Mouse (Mus musculus) ES-E14 (cell line): ENCODE measurements at regions not wholly inside any gene's neighbourhood (a gene's known extent, or its start where the extent isn't known, plus 50 kb on each side); places are given as distances from the start of the nearest gene placed in this dataset.

Experiments used
- DNase-seq: peaks from one replicate; pipeline ENCODE4 v3.0.0-alpha.2; 2013; ENCODE audit warnings: low read depth, low spot score
- H3K27ac ChIP-seq: 2 replicates; pipeline ENCODE4 v1.5.1; 2012; ENCODE audit warnings: low read depth, mild to moderate bottlenecking, low read length, moderate library complexity, mixed read lengths; ENCODE audit not compliant: poor library complexity, insufficient read depth, severe bottlenecking
- H3K36me3 ChIP-seq: 2 replicates; pipeline ENCODE4 v1.6.1; 2012; ENCODE audit warnings: mild to moderate bottlenecking, low read length, moderate library complexity, mixed read lengths; ENCODE audit not compliant: control insufficient read depth, poor library complexity, insufficient read depth, severe bottlenecking
- H3K4me1 ChIP-seq, 2 experiments: fragments of 150-350 bp in 1 of 2; sonication (generic) in 1 of 2; 2 replicates each; pipeline ENCODE4 v1.6.1; 2012; ENCODE audit warnings: low read length in 2 of 2, mild to moderate bottlenecking in 1 of 2, mixed read lengths in 1 of 2; ENCODE audit not compliant: control insufficient read depth in 2 of 2, insufficient read depth in 2 of 2, poor library complexity in 1 of 2
- H3K4me3 ChIP-seq, 2 experiments: fragments of 150-350 bp in 1 of 2; sonication (generic) in 1 of 2; 2 replicates each; pipeline ENCODE4 v1.5.1; 2012; ENCODE audit warnings: low read length in 2 of 2, low read depth in 1 of 2, mild to moderate bottlenecking in 1 of 2, mixed read lengths in 1 of 2; ENCODE audit not compliant: insufficient read depth in 1 of 2, poor library complexity in 1 of 2, severe bottlenecking in 1 of 2
- H3K9ac ChIP-seq: 2 replicates; pipeline ENCODE4 v1.6.1; 2012; ENCODE audit warnings: low read depth, mild to moderate bottlenecking, low read length, mixed read lengths; ENCODE audit not compliant: poor library complexity, insufficient read depth, severe bottlenecking
- H3K9me3 ChIP-seq: fragments of 150-350 bp; sonication (generic); 2 replicates; pipeline ENCODE4 v1.6.1; 2012; ENCODE audit warnings: low read depth, mild to moderate bottlenecking, low read length; ENCODE audit not compliant: control insufficient read depth, insufficient read depth
- CHD2 ChIP-seq: IDR thresholded peaks from 2 replicates; pipeline ENCODE4 v1.6.1; 2014; ENCODE audit warnings: mild to moderate bottlenecking, low read depth, low read length, inconsistent platforms
- HCFC1 ChIP-seq: IDR thresholded peaks from 2 replicates; pipeline ENCODE4 v1.6.1; 2012; ENCODE audit warnings: low read length, inconsistent platforms, borderline replicate concordance; ENCODE audit not compliant: insufficient read depth
- MAFK ChIP-seq: IDR thresholded peaks from 2 replicates; pipeline ENCODE4 v1.6.1; 2014; ENCODE audit warnings: mild to moderate bottlenecking, low read depth, low read length, inconsistent platforms; ENCODE audit not compliant: insufficient read depth
- ZC3H11A ChIP-seq: IDR thresholded peaks from 2 replicates; pipeline ENCODE4 v1.6.1; 2012; ENCODE audit warnings: low read depth, mild to moderate bottlenecking, inconsistent platforms, low read length, borderline replicate concordance
- ZNF384 ChIP-seq: IDR thresholded peaks from 2 replicates; pipeline ENCODE4 v1.6.1; 2012; ENCODE audit warnings: low read depth, low read length, inconsistent platforms
- in situ Hi-C, 2 experiments: fragments of 600-800 bp; cut with MboI; formaldehyde crosslinking; loops; one replicate each; pipeline ENCODE4 v1.15.1; 2025; ENCODE audit warnings: low sequenced_read_pairs in 2 of 2, inconsistent platforms in 1 of 2; ENCODE audit not compliant: unreplicated experiment in 2 of 2

DNA sequence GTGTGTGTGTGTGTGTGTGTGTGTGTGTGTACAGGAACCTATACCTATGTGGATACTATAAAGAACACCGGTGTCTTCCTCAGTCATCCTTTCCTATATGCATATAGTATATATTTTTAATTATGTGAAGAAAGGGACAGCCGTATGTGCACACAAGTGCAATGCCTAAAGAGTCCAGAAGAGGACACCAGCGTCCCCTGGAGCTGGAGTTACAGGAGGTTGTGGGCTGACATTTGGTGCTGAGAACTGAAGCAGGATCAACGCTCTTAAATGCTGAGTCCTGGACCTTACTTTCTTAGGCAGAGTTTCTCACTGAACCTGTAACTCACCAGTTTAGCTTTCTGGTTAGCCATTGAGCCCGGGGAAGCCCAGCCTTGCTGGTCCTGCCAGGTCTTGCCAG lies 114.9 kb upstream of the Dapk1 start:
- Histone ChIP-seq H3K4me1 (peaks cover 0 to 5% of the 10 kb centered on the region in 2 experiments; a peak in 1 of 4 replicates), H3K9me3 (no peaks in the 10 kb centered on the region), H3K36me3 (no peaks in the 10 kb centered on the region), H3K27ac (no peak overlapping the region), H3K4me3 (no peak overlapping the region), H3K9ac (no peak overlapping the region)
- TF ChIP-seq HCFC1 (no peak), ZNF384 (no peak), MAFK (no peak), ZC3H11A (no peak), CHD2 (no peak)
- DNase-seq, result no peak
- in situ Hi-C loops, result no loop called here

DNA sequence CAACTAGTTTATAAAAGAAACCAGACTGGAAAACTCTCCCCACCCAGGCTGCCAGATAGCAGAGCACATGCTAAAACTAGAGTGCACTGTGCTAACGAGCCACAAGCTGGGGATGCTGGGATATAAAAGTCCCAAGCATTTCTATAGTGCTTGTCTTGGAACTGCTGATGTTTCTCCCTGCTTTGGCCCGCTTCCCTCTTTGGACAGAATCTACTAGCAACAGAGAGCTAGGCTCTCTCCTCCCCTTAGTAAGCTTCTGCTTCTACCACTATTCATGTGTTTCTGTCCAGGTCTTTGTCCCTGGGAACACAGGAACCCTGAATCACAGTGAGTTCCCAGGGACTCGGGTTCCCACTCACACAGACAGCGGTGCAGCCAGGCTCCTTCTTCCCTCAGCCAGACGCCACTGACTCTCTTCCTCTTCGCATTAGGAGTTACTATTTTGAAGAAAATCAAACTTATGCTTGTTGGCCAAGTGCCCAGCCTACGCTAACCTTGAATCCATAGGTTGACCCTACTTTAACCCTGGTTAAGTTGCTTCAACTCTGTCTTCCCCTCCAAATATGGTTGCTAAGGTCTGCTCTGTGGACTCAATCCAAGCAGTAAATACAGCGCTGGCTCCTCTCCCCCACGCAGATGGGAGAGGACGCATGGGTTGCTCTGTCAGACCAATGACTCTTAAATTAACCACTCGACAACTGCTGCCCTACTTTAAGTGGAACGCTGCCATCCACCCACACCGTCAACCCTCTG lies 113.4 kb upstream of the Dapk1 start:
- Histone ChIP-seq H3K9me3 (no peaks in the 10 kb centered on the region), H3K4me3 (no peak overlapping the region), H3K9ac (no peak overlapping the region), H3K27ac (no peak overlapping the region), H3K4me1 (peaks cover 0 to 5% of the 10 kb centered on the region in 2 experiments; a peak in 1 of 4 replicates), H3K36me3 (no peaks in the 10 kb centered on the region)
- DNase-seq, result no peak
- in situ Hi-C loops, result no loop called here
- no peak for TF ChIP-seq CHD2

DNA sequence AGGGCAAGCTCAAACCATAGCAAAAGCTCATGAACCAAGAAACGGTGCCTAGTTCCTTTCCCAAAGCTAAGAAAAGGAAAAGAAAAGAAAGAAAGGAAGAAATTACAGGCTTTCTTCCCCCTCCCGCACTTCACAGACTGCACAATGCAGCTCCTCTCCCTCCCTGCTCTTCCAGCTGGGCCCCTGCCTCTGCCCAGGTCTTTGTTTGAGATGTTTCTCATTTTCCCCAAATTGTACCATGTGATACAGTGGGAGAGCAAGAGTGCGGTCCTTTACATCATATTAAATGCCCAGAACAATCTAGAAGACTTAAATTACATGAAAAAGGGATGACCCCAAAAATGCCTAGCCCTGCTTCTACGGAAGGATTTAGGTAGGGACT lies 112.9 kb upstream of the Dapk1 start:
- Histone ChIP-seq H3K4me3 (no peak overlapping the region), H3K27ac (no peak overlapping the region), H3K9me3 (no peaks in the 10 kb centered on the region), H3K4me1 (peaks cover 0 to 5% of the 10 kb centered on the region in 2 experiments; a peak in 1 of 4 replicates), H3K9ac (no peak overlapping the region), H3K36me3 (no peaks in the 10 kb centered on the region)
- TF ChIP-seq ZC3H11A (no peak), MAFK (no peak)
- in situ Hi-C loops, result no loop called here
- no peak for DNase-seq

- no peak for DNase-seq
- Histone ChIP-seq H3K4me1 (no peaks in the 10 kb centered on the region), H3K9me3 (no peaks in the 10 kb centered on the region), H3K36me3 (no peaks in the 10 kb centered on the region), H3K4me3 (no peak overlapping the region), H3K9ac (no peak overlapping the region), H3K27ac (no peak overlapping the region)
- in situ Hi-C loops, result no loop called here
- no peak for TF ChIP-seq ZNF384
- TF ChIP-seq CHD2, result no peak
- TF ChIP-seq HCFC1, result no peak
- TF ChIP-seq MAFK, result no peak
- no peak for TF ChIP-seq ZC3H11A
These were observed 109.7 kb upstream of the Dapk1 start for GRCm38 (mm10) chr13:60491948-60492464.

- TF ChIP-seq ZC3H11A (no peak), CHD2 (no peak), MAFK (no peak), HCFC1 (no peak), ZNF384 (no peak)
- in situ Hi-C loops, result no loop called here
These were observed 107.9 kb upstream of the Dapk1 start for GRCm38 (mm10) chr13:60493836-60494235.

More at GRCm38 (mm10) chr13:60493836-60494235, 107.9 kb upstream of the Dapk1 start:
- Histone ChIP-seq H3K27ac (no peak overlapping the region), H3K4me3 (no peak overlapping the region), H3K9me3 (no peaks in the 10 kb centered on the region), H3K9ac (no peak overlapping the region), H3K36me3 (no peaks in the 10 kb centered on the region), H3K4me1 (0 out of 4 replicates have a peak, but pooled peaks cover 0 to 3% of the 10 kb centered on the region in 2 experiments)
- no peak for DNase-seq
